Mouse (Mus musculus) forebrain, embryonic 10.5 days (tissue): Measurements from ENCODE around the gene Utrn. TPM values are rescaled to one million over a fixed set of nuclear protein-coding genes. Genes with fewer than 3 reads are reported as not detected.
A peak's percentile ranks its signal among the peaks of the same experiment; 100 is the strongest.

Experiments
- DNase-seq: peaks from one replicate; pipeline ENCODE4 v3.0.0-alpha.2; 2017; ENCODE audit warnings: low spot score; ENCODE audit errors: extremely low spot score
- H3K27ac ChIP-seq: fragments of 300-500 bp; sonication (generic); 2 replicates; pipeline ENCODE4 v1.5.1; 2016; ENCODE audit warnings: mild to moderate bottlenecking
- H3K27me3 ChIP-seq: fragments of 300-500 bp; sonication (generic); 2 replicates; pipeline ENCODE4 v1.6.1; 2016; ENCODE audit warnings: mild to moderate bottlenecking; ENCODE audit not compliant: poor library complexity, severe bottlenecking
- H3K36me3 ChIP-seq: fragments of 300-500 bp; sonication (generic); replicated peaks from 2 replicates; pipeline ENCODE4 v1.6.1; 2016; ENCODE audit warnings: mild to moderate bottlenecking, moderate library complexity
- H3K4me1 ChIP-seq: fragments of 300-500 bp; sonication (generic); 2 replicates; pipeline ENCODE4 v1.6.1; 2016
- H3K4me3 ChIP-seq: fragments of 300-500 bp; sonication (generic); 2 replicates; pipeline ENCODE4 v1.5.1; 2016; ENCODE audit warnings: mild to moderate bottlenecking, moderate library complexity
- H3K9me3 ChIP-seq: fragments of 300-500 bp; sonication (generic); 2 replicates; pipeline ENCODE4 v1.6.1; 2016; ENCODE audit warnings: mild to moderate bottlenecking, moderate library complexity
- WGBS: fragments of 180-500 bp; shearing (Covaris S2); methylation state at CpG from one replicate; pipeline ENCODE4 v1.1.7; 2016; 5-methylcytosine and 5-hydroxymethylcytosine counted together
- polyA plus RNA-seq: library from polyadenylated mRNA; unstranded; fragments of >200 nt; fragmentation: Nextera tagmentation; extraction: Ambion mirVana; gene quantifications from 2 replicates; pipeline ENCODE4 v1.2.1, GENCODE M21; 2016

Utrn gene
- polyA plus RNA-seq, 1 experiment from 2014 or later = 44.3 TPM

DNA sequence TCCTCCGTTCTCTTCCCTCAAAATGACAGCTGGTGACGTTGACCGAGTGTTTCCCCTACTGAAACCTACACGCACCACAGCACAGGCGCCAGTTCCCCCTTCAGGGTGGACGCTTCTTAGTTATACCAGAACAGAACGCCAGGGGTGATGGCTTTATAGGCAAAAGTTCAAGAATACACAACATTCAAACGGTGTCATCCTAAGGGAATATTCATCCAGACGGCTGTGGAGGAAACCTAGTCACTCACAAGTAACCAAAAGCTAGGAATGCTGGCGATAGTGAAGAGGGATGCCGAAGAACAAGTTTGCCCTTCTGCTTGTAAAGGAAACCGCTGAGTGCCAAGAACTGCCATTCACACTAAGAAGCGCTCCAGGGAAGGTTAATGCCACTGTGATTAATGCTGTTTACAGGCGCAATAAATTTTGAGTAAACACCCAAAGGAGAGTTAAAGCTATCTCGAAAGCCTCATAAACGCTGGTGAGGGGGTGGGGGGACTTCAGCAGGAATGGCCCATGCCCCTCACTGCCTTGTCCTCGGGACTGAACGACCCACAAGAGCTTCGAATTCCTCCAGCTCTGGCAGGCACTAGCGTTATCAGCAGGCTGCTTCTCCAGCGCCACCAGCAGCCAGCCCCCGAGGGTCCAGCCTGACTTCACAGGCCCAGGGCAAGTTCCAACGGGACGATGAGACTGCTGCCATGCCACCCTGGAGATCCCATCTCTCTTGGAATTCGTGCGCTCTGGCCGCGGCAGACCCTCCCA, 2.0 kb downstream of the Utrn start:
- peak; percentile 38 for DNase-seq
- Histone ChIP-seq H3K27me3 (peaks cover 10% of the 10 kb centered on the region; the same call in 1 of the 2 replicates), H3K4me3 (peak overlapping the region; percentile 82), H3K9me3 (no peaks in the 10 kb centered on the region), H3K36me3 (no peaks in the 10 kb centered on the region), H3K4me1 (peaks cover 23% of the 10 kb centered on the region), H3K27ac (peak overlapping the region; percentile 99)
- 4% methylated on average over 28 of the region's 28 CpGs for WGBS

DNA sequence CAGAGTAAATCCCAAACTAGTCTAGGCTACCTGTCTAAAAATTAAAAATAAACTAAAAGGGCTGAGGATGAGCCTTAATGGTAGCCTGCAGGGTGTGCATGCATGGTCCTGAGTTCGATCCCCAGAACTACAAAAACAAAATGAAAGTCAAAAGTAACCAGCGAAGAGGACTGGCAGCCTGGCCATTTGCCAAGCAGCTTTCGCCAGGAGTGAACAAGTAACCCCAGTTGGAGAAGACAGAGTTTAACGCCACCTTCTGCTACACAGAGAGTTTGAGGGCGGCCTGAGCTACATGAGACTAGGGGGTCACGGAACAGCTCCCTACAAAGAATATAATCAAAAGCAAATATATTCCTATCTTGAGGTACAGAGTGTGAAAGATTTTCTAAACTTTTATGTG, 4.0 kb downstream of the Utrn start:
- Histone ChIP-seq H3K4me3 (no peak overlapping the region), H3K4me1 (peaks cover 23% of the 10 kb centered on the region), H3K9me3 (no peaks in the 10 kb centered on the region), H3K27me3 (0 out of 2 replicates have a peak, but pooled peaks cover 4% of the 10 kb centered on the region), H3K27ac (no peak overlapping the region), H3K36me3 (peaks cover 9% of the 10 kb centered on the region; the same call in 1 of the 2 replicates)
- 94% methylated on average over 6 of the region's 6 CpGs for WGBS
- no peak for DNase-seq

DNA sequence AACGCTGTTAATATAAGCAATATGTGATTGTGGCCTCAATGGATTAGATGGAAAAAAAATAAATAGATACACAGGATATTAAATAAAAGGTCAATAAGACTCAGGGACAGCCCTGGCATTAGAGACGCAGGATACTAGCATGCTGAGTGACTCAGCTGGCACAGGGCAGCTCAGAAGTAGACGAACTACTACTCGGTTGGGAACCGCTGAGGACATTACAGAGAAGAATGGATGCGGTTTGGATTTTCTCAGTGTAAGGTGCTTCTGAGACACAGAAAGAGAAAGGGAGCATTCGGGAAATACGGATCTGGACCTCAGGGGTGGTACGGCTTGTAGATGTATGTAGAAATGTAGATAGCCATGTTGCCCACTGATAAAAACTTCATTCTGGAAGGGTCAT, 5.6 kb downstream of the Utrn start:
- no peak overlapping the region for H3K4me3 ChIP-seq
- H3K9me3 ChIP-seq = no peaks in the 10 kb centered on the region
- H3K36me3 ChIP-seq = peaks cover 16% of the 10 kb centered on the region
- no peak for DNase-seq
- 0 out of 2 replicates have a peak, but pooled peaks cover 4% of the 10 kb centered on the region for H3K27me3 ChIP-seq
- H3K27ac ChIP-seq = no peak overlapping the region
- H3K4me1 ChIP-seq = peaks cover 19% of the 10 kb centered on the region
- 94% methylated on average over 9 of the region's 9 CpGs for WGBS

DNA sequence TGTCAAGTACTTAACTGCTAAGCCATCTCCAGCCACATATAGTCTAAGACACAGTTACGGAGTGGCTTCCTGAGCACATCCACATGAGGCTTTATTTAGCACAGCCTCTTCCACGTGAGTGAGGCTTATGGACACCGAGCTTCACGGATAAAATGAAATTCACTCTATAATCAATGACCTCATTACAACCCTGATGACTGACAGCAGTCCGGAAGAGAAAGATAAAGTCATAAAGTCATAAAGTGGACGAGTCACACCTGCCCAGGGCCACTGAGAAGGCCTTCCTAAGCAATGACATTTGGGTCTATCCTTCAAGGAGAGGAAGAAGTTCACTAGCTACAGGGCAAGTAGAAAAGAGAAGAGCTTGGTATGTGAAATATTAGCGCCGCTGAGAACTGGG, 7.1 kb downstream of the Utrn start:
- Histone ChIP-seq H3K36me3 (peaks cover 16% of the 10 kb centered on the region), H3K4me3 (no peak overlapping the region), H3K9me3 (no peaks in the 10 kb centered on the region), H3K4me1 (peaks cover 6% of the 10 kb centered on the region), H3K27ac (no peak overlapping the region), H3K27me3 (0 out of 2 replicates have a peak, but pooled peaks cover 4% of the 10 kb centered on the region)
- no peak for DNase-seq
- 90% methylated on average over 8 of the region's 8 CpGs for WGBS

DNA sequence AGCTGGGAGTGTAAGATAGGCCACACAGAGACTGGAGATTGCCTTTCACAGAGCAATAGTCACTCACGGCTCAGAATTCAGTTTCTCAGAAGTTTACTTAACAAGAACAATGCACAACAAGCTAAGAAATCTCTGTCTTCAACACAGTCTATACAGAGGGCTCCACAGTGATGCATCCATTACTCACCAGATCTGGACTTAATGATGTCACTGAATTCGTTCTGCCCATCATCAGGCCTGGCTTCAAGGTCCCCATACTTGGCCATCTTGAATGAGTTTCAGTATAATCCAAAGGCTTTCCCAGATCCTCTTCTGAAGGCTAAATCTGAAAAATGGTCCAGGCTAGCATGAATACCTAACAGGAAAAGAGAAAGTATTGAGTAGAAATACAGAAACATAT, 7.8 kb downstream of the Utrn start:
- peaks cover 16% of the 10 kb centered on the region for H3K36me3 ChIP-seq
- WGBS = 83% methylated on average over 2 of the region's 2 CpGs
- H3K9me3 ChIP-seq = no peaks in the 10 kb centered on the region

DNA sequence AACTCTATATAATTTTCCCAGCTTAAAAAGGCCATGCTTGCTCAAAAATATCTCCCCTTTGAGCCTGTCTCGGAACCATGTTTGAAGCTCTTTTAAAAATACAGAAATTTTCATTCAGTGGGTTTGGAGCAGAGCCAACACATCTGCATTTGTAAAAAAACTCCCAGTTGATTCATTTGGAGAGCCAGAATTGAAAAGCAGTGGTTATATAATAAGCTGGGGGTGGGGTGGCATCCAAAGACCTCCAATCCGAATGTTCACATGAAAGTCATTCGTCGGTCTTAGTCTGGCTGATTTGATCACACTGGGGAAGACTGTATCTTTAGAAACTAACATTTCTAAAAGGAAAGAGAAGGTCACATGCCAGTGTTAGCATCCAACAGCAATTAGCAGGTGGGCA, 8.4 kb downstream of the Utrn start:
- Histone ChIP-seq H3K9me3 (no peaks in the 10 kb centered on the region), H3K27ac (no peak overlapping the region), H3K4me3 (no peak overlapping the region), H3K36me3 (peaks cover 21% of the 10 kb centered on the region), H3K27me3 (no peaks in the 10 kb centered on the region), H3K4me1 (no peaks in the 10 kb centered on the region)
- WGBS = 93% methylated on average over 4 of the region's 4 CpGs
- no peak for DNase-seq

More for the DNA sequence above, 7.8 kb downstream of the Utrn start:
- no peaks in the 10 kb centered on the region; the same call in 1 of the 2 replicates for H3K4me1 ChIP-seq
- DNase-seq = no peak
- H3K27ac ChIP-seq = no peak overlapping the region
- H3K4me3 ChIP-seq = no peak overlapping the region
- no peaks in the 10 kb centered on the region for H3K27me3 ChIP-seq

DNA sequence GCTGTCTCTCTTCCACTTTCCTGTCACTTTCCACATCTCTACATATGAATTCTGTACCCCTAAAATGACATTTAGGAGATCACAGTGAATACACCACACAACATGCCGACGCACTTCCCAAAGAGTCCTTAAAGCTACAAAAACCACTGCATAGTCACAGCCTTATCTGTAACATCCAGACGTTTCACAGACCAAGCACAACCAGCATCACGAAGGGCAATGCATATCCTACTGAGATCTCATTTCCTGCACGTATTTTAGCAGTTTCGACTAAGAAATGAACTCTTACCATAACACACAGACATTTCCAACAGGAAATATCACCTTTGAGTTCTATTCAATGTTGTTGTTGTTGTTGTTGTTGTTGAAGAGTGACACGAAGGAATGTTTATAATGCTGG, 8.8 kb downstream of the Utrn start:
- DNase-seq = no peak
- no peak overlapping the region for H3K4me3 ChIP-seq
- H3K36me3 ChIP-seq = peaks cover 24% of the 10 kb centered on the region
- no peaks in the 10 kb centered on the region for H3K27me3 ChIP-seq
- no peaks in the 10 kb centered on the region for H3K9me3 ChIP-seq
- no peaks in the 10 kb centered on the region for H3K4me1 ChIP-seq
- H3K27ac ChIP-seq = no peak overlapping the region
- 92% methylated on average over 7 of the region's 7 CpGs for WGBS

DNA sequence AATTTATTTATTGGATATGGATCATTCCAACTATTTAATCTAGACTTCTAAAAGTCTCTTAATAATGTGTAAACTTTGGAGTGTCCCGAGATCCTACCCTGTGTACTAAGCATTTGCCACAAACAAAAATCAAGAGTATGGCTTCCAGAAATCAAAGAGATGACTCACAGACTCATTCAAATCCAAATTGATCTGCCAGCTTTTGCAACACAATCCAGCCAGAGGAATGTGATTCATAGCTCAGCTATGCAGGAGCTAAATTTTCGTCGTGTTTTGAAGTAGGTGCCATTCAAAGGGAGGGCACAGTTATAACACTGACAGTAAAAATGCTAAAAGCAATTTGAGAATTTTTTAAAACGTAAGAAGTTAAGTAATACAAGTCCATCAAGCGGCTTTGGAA, 11.1 kb downstream of the Utrn start:
- WGBS = 88% methylated on average over 5 of the region's 5 CpGs
- no peak for DNase-seq

DNA sequence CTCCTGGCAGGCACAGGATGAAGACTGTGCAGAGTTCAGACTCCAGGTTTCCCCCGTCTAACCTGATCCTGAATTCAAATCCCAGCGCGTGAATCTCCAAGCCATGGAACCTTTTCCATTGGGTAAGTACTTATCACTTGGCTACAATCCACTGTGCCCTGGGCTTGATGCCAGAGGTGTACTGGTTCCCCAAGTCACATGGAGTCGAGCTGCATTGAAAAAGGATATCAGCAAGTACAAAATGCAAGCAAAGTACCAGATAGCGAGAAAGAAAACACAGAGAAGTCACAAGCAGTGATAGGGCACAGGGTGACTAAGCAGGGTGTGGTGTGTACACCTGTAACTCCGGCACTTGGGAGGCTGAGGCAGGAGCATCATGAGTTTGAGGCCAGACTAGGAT, 14.9 kb downstream of the Utrn start:
- WGBS = 94% methylated on average over 6 of the region's 6 CpGs
- H3K27ac ChIP-seq = no peak overlapping the region
- H3K36me3 ChIP-seq = peaks cover 8% of the 10 kb centered on the region; the same call in 1 of the 2 replicates
- no peaks in the 10 kb centered on the region for H3K27me3 ChIP-seq
- peaks cover 11% of the 10 kb centered on the region; the same call in 1 of the 2 replicates for H3K4me1 ChIP-seq
- no peak overlapping the region for H3K4me3 ChIP-seq
- no peak for DNase-seq
- H3K9me3 ChIP-seq = no peaks in the 10 kb centered on the region

More for the DNA sequence above, 11.1 kb downstream of the Utrn start:
- peaks cover 11% of the 10 kb centered on the region; the same call in 1 of the 2 replicates for H3K4me1 ChIP-seq
- no peaks in the 10 kb centered on the region for H3K9me3 ChIP-seq
- no peaks in the 10 kb centered on the region for H3K27me3 ChIP-seq
- H3K36me3 ChIP-seq = peaks cover 24% of the 10 kb centered on the region
- H3K27ac ChIP-seq = no peak overlapping the region
- no peak overlapping the region for H3K4me3 ChIP-seq

DNA sequence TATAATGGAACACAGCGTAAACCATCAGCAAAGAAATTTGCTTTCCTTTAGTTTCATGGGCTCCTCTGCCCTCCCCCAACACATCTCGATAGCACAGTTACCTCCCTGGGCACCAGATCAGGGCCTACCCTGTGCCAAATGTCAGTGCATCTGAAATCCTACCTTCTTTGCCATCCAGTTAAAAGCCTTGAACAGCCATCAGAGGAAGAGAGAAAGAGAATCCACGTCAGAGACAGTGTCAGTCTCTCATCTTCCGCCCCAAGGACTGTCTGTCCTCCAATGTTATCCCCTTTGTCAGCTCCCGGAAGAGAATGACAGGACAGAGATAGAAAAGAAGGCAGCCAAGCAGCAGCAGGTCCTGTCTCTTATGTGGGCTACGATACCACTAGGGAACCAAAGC, 15.4 kb downstream of the Utrn start:
- Histone ChIP-seq H3K27me3 (no peaks in the 10 kb centered on the region), H3K36me3 (0 out of 2 replicates have a peak, but pooled peaks cover 7% of the 10 kb centered on the region), H3K4me3 (no peak overlapping the region), H3K27ac (no peak overlapping the region), H3K9me3 (no peaks in the 10 kb centered on the region), H3K4me1 (peaks cover 12% of the 10 kb centered on the region)
- 75% methylated on average over 6 of the region's 6 CpGs for whole genome bisulfite sequencing
- no peak for DNase-seq

DNA sequence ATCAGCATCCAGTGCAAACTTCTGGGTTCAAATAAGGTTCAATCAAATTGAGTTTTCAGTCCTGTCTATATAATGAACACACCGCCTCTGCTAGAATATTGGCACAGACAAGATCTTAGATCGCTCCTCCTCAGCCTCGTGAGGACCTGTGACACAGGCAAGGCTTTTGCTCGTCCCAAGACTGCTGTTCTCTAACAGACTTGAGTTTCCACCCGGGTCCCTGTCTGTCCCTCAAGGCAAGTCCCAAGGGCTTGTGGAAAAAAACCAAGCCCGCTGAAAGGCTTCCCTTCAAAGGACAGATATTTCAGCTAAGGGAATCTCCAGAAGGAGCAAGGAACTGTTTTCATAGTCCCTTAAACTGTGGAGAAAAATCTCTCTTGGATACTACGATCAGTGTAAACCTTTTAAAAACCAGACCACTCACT, 16.0 kb downstream of the Utrn start:
- Histone ChIP-seq H3K4me1 (peaks cover 18% of the 10 kb centered on the region), H3K27ac (no peak overlapping the region), H3K27me3 (no peaks in the 10 kb centered on the region), H3K36me3 (0 out of 2 replicates have a peak, but pooled peaks cover 7% of the 10 kb centered on the region), H3K9me3 (no peaks in the 10 kb centered on the region), H3K4me3 (no peak overlapping the region)
- WGBS = 75% methylated on average over 7 of the region's 7 CpGs
- DNase-seq = no peak

DNA sequence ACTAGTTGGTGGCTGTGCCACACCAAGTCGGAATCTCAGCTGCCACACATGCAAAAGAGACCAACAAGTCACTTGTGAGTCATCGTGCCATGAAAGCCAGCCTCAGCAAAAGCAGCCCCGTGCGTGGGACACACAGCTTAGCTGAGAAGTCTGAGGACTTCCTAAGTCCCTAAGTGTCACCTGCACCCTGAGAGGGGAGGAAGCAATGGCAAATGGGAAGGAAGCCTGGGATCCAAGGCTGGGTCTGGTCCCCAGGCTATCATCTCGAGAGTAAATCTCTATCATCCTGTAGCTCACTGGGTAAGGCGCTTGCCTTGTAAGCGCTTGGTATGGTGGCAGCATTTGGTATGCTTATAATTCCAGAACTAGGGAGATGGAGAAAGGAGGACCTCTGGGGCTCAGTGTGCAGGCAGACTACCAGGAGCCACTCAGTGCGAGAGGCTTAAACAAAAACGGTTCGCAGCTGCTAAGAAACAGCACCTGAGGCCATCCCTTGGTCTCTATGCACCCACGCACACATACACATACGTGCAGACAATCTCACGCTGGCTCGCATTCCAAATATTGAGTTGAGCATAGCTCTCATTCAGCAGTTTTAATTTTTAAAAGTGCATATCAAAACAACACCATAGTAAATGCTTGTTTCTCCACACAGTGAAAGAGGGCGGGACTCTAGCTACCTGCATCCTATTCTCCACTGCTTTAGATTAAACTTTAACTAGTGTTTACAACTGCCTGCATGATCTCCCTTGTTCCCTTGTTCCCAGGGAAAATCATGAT, 16.6 kb downstream of the Utrn start:
- Histone ChIP-seq H3K27me3 (no peaks in the 10 kb centered on the region), H3K36me3 (0 out of 2 replicates have a peak, but pooled peaks cover 7% of the 10 kb centered on the region), H3K4me1 (peaks cover 18% of the 10 kb centered on the region), H3K9me3 (no peaks in the 10 kb centered on the region; the same call in 1 of the 2 replicates), H3K27ac (no peak overlapping the region), H3K4me3 (no peak overlapping the region)
- no peak for DNase-seq
- WGBS = 90% methylated on average over 15 of the region's 15 CpGs
